Mouse (Mus musculus) stomach, postnatal 0 days (tissue): Measurements from ENCODE around the gene Susd3.

Experiments
- CTCF ChIP-seq: IDR thresholded peaks from 2 replicates; pipeline ENCODE4 v1.5.1; 2016; ENCODE audit warnings: antibody characterized with exemption, low read depth, mild to moderate bottlenecking, moderate library complexity
- EP300 ChIP-seq: optimal IDR thresholded peaks from 2 replicates; pipeline ENCODE3; 2016; ENCODE audit warnings: antibody characterized with exemption

GRCm38 (mm10) chr13:49291398-49291797, 42.9 kb upstream of the Susd3 start:
- TF ChIP-seq EP300 = no peak
- TF ChIP-seq CTCF = peak; percentile 66
